27 mouse cellular contexts compared by ENCODE assay signal in genomic region chr14:84339604-84340003, GRCm38 (mm10).
A peak's percentile ranks its signal among the peaks of the same experiment; 100 is the strongest.
DNase-seq lines count a peak whose midpoint lies in the region; ATAC-seq lines count a peak whose summit lies in the region.
"Had no signal": no experiment of that assay in that cellular context is flagged by ENCODE, and none has a peak within 500 bp of the region (broad histone marks: within the 10 kb centered on the region; RNA-seq: fewer than 3 reads in every experiment).

No protein-coding gene starts in this region.

- no peaks in the 10 kb centered on the region for H3K9me3 ChIP-seq in forebrain, embryonic 11.5 days (ENCODE audit: control insufficient read depth, low read length)
- no peaks in the 10 kb centered on the region for H3K9me3 ChIP-seq in forebrain, embryonic 10.5 days
- H3K9me3 ChIP-seq in forebrain, embryonic 14.5 days (replicated peaks; ENCODE audit: control insufficient read depth, low read length): no peaks in the 10 kb centered on the region
- no peaks in the 10 kb centered on the region for H3K9me3 ChIP-seq in forebrain, embryonic 16.5 days (ENCODE audit: control insufficient read depth, low read length)
- H3K9me3 ChIP-seq: embryonic facial prominence, embryonic 12.5 days; embryonic facial prominence, embryonic 15.5 days; forebrain, embryonic 15.5 days had no signal

- H3K27me3 ChIP-seq in forebrain, embryonic 11.5 days (ENCODE audit: control insufficient read depth, insufficient read depth, low read length): no peaks in the 10 kb centered on the region
- no peaks in the 10 kb centered on the region for H3K27me3 ChIP-seq in forebrain, embryonic 10.5 days (ENCODE audit: poor library complexity, severe bottlenecking)
- H3K27me3 ChIP-seq in forebrain, embryonic 14.5 days (replicated peaks; ENCODE audit: control insufficient read depth, insufficient read depth, low read length): no peaks in the 10 kb centered on the region
- H3K27me3 ChIP-seq in forebrain, embryonic 16.5 days (replicated peaks; ENCODE audit: control insufficient read depth, insufficient read depth, low read length): no peaks in the 10 kb centered on the region
- H3K27me3 ChIP-seq: CH12.LX; embryonic facial prominence, embryonic 12.5 days; embryonic facial prominence, embryonic 15.5 days; forebrain, embryonic 15.5 days; Patski had no signal

- H3K36me3 ChIP-seq in forebrain, embryonic 11.5 days (ENCODE audit: control insufficient read depth, insufficient read depth, low read length): no peaks in the 10 kb centered on the region
- H3K36me3 ChIP-seq in forebrain, embryonic 10.5 days (replicated peaks): no peaks in the 10 kb centered on the region
- no peaks in the 10 kb centered on the region for H3K36me3 ChIP-seq in forebrain, embryonic 14.5 days (ENCODE audit: control insufficient read depth, insufficient read depth, low read length)
- H3K36me3 ChIP-seq in forebrain, embryonic 16.5 days (ENCODE audit: control insufficient read depth, insufficient read depth): no peaks in the 10 kb centered on the region
- H3K36me3 ChIP-seq: embryonic facial prominence, embryonic 12.5 days; embryonic facial prominence, embryonic 15.5 days; forebrain, embryonic 15.5 days; G1E had no signal

- H3K27ac ChIP-seq in forebrain, embryonic 11.5 days (ENCODE audit: low read depth, low read length): no peak overlapping the region
- no peak overlapping the region for H3K27ac ChIP-seq in forebrain, embryonic 10.5 days
- no peak overlapping the region for H3K27ac ChIP-seq in forebrain, embryonic 14.5 days (ENCODE audit: low read depth, low read length)
- H3K27ac ChIP-seq in forebrain, embryonic 16.5 days (ENCODE audit: low read length): no peak overlapping the region
- H3K27ac ChIP-seq: embryonic facial prominence, embryonic 12.5 days; embryonic facial prominence, embryonic 15.5 days; forebrain, embryonic 15.5 days; gastrocnemius, adult 2 months had no signal

- 18% methylated on average over 2 of the region's 2 CpGs for WGBS in forebrain, embryonic 11.5 days
- 34% methylated on average over 2 of the region's 2 CpGs for WGBS in forebrain, embryonic 10.5 days
- WGBS in forebrain, embryonic 14.5 days: 3% methylated on average over 2 of the region's 2 CpGs
- WGBS in forebrain, embryonic 16.5 days: 6% methylated on average over 2 of the region's 2 CpGs

- H3K4me3 ChIP-seq in forebrain, embryonic 11.5 days (ENCODE audit: low read depth, low read length): no peak overlapping the region
- H3K4me3 ChIP-seq in forebrain, embryonic 10.5 days: no peak overlapping the region
- H3K4me3 ChIP-seq in forebrain, embryonic 14.5 days (ENCODE audit: low read depth, low read length): no peak overlapping the region
- H3K4me3 ChIP-seq in forebrain, embryonic 16.5 days (replicated peaks; ENCODE audit: low read length): no peak overlapping the region
- H3K4me3 ChIP-seq: embryonic facial prominence, embryonic 12.5 days; embryonic facial prominence, embryonic 15.5 days; erythroblast, embryonic 14.5 days; forebrain, embryonic 15.5 days; gastrocnemius, adult 2 months had no signal

- no peaks in the 10 kb centered on the region for H3K4me1 ChIP-seq in forebrain, embryonic 11.5 days (replicated peaks; ENCODE audit: control insufficient read depth, insufficient read depth, low read length)
- H3K4me1 ChIP-seq in forebrain, embryonic 10.5 days: peaks cover 6% of the 10 kb centered on the region
- H3K4me1 ChIP-seq in forebrain, embryonic 14.5 days (ENCODE audit: control insufficient read depth, insufficient read depth, low read length): no peaks in the 10 kb centered on the region; the same call in 1 of the 2 replicates
- H3K4me1 ChIP-seq in forebrain, embryonic 16.5 days (replicated peaks; ENCODE audit: control insufficient read depth, insufficient read depth, low read length): no peaks in the 10 kb centered on the region
- H3K4me1 ChIP-seq: embryonic facial prominence, embryonic 12.5 days; embryonic facial prominence, embryonic 15.5 days; forebrain, embryonic 15.5 days had no signal

- peak; percentile 3 for DNase-seq in embryo, embryonic 10.5 days (ENCODE audit: low spot score)
- DNase-seq in embryo, embryonic 10 days (ENCODE audit: low spot score): no peak
- DNase-seq in forebrain, embryonic 11.5 days (ENCODE audit: low spot score): no peak
- DNase-seq in forebrain, embryonic 10.5 days (ENCODE audit: extremely low spot score, low spot score): no peak
- peak; percentile 27 for DNase-seq in forebrain, embryonic 14.5 days (ENCODE audit: low spot score)
- DNase-seq: adrenal gland, adult 8-10 months; adrenal gland, postnatal 14 days; adrenal gland, postnatal 36 days; B cell, adult 2 months; cerebellum, adult 11 months; cerebellum, adult 18-20 months; cerebellum, adult 8-10 months; cerebellum, adult 9-11 months; cerebellum, postnatal 14 days; cerebellum, postnatal 36 days; embryo, embryonic 11 days; gastrocnemius, adult 2 months had no signal

- H3K9ac ChIP-seq in forebrain, embryonic 11.5 days (ENCODE audit: low read length): no peak overlapping the region
- H3K9ac ChIP-seq in forebrain, embryonic 14.5 days (ENCODE audit: low read length): no peak overlapping the region
- H3K9ac ChIP-seq in forebrain, embryonic 16.5 days (replicated peaks; ENCODE audit: low read depth, low read length): no peak overlapping the region
- H3K9ac ChIP-seq: embryonic facial prominence, embryonic 12.5 days; embryonic facial prominence, embryonic 15.5 days; forebrain, embryonic 15.5 days had no signal

- no peak overlapping the region for H3K4me2 ChIP-seq in forebrain, embryonic 11.5 days (ENCODE audit: low read depth, low read length, severe bottlenecking)
- H3K4me2 ChIP-seq in forebrain, embryonic 14.5 days (ENCODE audit: low read length): no peak overlapping the region
- no peak overlapping the region for H3K4me2 ChIP-seq in forebrain, embryonic 16.5 days (ENCODE audit: low read length)
- H3K4me2 ChIP-seq: embryonic facial prominence, embryonic 12.5 days; embryonic facial prominence, embryonic 15.5 days; forebrain, embryonic 15.5 days had no signal

- peak; percentile 55 for ATAC-seq in forebrain, embryonic 11.5 days (replicated peaks; ENCODE audit: low FRiP score)
- 0 out of 2 replicates have a peak, but pooled peaks have one; percentile 23 for ATAC-seq in forebrain, embryonic 14.5 days
- ATAC-seq in forebrain, embryonic 16.5 days: no peak
- ATAC-seq: activated CD4-positive, CD25-positive, alpha-beta regulatory T cell, adult 4 months; CD4-positive, CD25-positive, alpha-beta regulatory T cell, adult 4 months; forebrain, embryonic 15.5 days; Patski had no signal

Comparison
In these comparisons a context has a peak if more than half of its experiments do, and no peak if none do; other contexts are left out.
1. DNase-seq: peak in embryo, embryonic 10.5 days (single experiment) and forebrain, embryonic 14.5 days (single experiment); none in embryo, embryonic 10 days (single experiment), forebrain, embryonic 11.5 days (single experiment) and forebrain, embryonic 10.5 days (single experiment).